Mouse (Mus musculus) small intestine, adult 2 months (tissue): ENCODE results near the gene Tmf1. TPM values are rescaled to one million over a fixed set of nuclear protein-coding genes. Genes with fewer than 3 reads are reported as not detected.

ENCODE experiments used
- H3K27ac ChIP-seq: fragments of 200-500 bp; 2 replicates; pipeline ENCODE4 v1.5.1; 2012; ENCODE audit warnings: low read depth, low read length, control low read depth, inconsistent platforms; ENCODE audit not compliant: insufficient read depth
- H3K27me3 ChIP-seq: fragments of 200-500 bp; 2 replicates; pipeline ENCODE4 v1.6.1; 2012; ENCODE audit warnings: mild to moderate bottlenecking, moderate library complexity, low read length, inconsistent platforms; ENCODE audit not compliant: control insufficient read depth, insufficient read depth
- H3K36me3 ChIP-seq: fragments of 200-500 bp; 2 replicates; pipeline ENCODE4 v1.6.1; 2012; ENCODE audit warnings: mild to moderate bottlenecking, low read length, control low read depth, inconsistent platforms; ENCODE audit not compliant: control insufficient read depth, insufficient read depth
- H3K4me1 ChIP-seq: fragments of 200-500 bp; 2 replicates; pipeline ENCODE4 v1.6.1; 2012; ENCODE audit warnings: low read length, inconsistent platforms, mixed read lengths; ENCODE audit not compliant: control insufficient read depth, insufficient read depth, insufficient read length
- H3K4me3 ChIP-seq: fragments of 200-500 bp; 2 replicates; pipeline ENCODE4 v1.5.1; 2012; ENCODE audit warnings: low read depth, mild to moderate bottlenecking, control low read depth, inconsistent platforms, low read length, moderate library complexity
- CTCF ChIP-seq: fragments of 200-500 bp; IDR thresholded peaks from 2 replicates; pipeline ENCODE4 v1.5.1; 2012; ENCODE audit warnings: low read depth, mild to moderate bottlenecking, control low read depth, inconsistent platforms, low read length, moderate library complexity, mixed read lengths; ENCODE audit not compliant: insufficient replicate concordance, insufficient read length; ENCODE audit errors: extremely low read depth
- POLR2A ChIP-seq: fragments of 200-500 bp; IDR thresholded peaks from 2 replicates; pipeline ENCODE4 v1.6.1; 2012; ENCODE audit warnings: low read depth, mild to moderate bottlenecking, control low read depth, inconsistent platforms, low read length, moderate library complexity
- WGBS: fragments of 180-500 bp; shearing (Covaris S2); methylation state at CpG from one replicate; pipeline ENCODE4 v1.1.7; 2018; 5-methylcytosine and 5-hydroxymethylcytosine counted together
- polyA plus RNA-seq: library from polyadenylated mRNA; depleted of rRNA; stranded (reverse); fragments of >200 nt; gene quantifications from 2 replicates; pipeline ENCODE4 v1.2.3, GENCODE M21; 2012

Tmf1 gene
- polyA plus RNA-seq, 1 experiment, result 2.3 TPM

- 84% methylated on average over 5 of the region's 5 CpGs for WGBS
- no peak overlapping the region for H3K4me3 ChIP-seq
- TF ChIP-seq POLR2A (no peak), CTCF (no peak)
- no peaks in the 10 kb centered on the region for H3K27me3 ChIP-seq
- H3K36me3 ChIP-seq, result peaks cover 24% of the 10 kb centered on the region
- no peaks in the 10 kb centered on the region for H3K4me1 ChIP-seq
- H3K27ac ChIP-seq, result no peak overlapping the region
Observed at GRCm38 (mm10) chr6:97132707-97133303, 46.1 kb downstream of the Tmf1 start.

DNA sequence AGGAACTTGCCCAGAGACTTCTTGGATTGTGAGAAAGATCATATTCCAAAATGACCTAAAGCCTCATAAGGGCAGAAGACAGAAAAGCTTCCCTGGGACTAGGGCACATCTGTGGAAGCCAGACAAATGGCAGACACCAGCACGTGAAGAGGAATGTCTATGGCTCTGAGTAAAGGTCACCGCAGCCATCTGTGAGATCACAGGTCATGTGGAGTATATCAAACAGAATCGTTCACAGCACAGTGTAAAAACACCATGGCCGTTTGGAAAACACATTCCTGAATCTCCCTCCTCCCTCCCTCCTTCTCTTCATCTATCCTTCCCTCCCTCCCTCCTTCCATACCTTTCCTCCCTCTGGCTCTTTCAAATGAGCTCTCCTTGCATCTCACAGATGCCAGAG is 47.1 kb downstream of the Tmf1 start:
- Histone ChIP-seq H3K4me1 (no peaks in the 10 kb centered on the region), H3K36me3 (peaks cover 24% of the 10 kb centered on the region), H3K4me3 (no peak overlapping the region), H3K27me3 (no peaks in the 10 kb centered on the region), H3K27ac (no peak overlapping the region)
- WGBS, result 35% methylated on average over 4 of the region's 4 CpGs
- TF ChIP-seq CTCF (no peak), POLR2A (no peak)

DNA sequence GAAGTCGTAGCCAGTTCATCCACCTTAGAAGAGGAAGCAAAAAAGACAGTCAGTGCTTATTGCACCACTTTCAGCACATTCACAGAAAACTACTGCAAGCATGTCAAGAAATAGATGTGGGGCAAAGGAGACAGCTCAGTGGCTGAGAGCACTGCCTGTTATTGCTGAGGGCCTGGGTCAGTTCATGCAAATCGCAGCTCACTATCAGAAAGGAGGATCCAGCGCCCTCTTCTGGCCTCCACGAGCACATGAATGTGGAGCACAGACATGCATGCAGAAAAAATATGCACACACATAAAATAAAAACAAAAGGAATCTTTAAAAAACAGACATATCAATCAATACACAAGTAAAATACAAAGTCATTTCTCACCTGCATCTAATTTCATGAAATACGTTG is 47.9 kb downstream of the Tmf1 start:
- Histone ChIP-seq H3K27me3 (no peaks in the 10 kb centered on the region), H3K4me3 (no peak overlapping the region), H3K4me1 (no peaks in the 10 kb centered on the region), H3K36me3 (peaks cover 24% of the 10 kb centered on the region), H3K27ac (no peak overlapping the region)
- TF ChIP-seq CTCF (no peak), POLR2A (no peak)
- WGBS, result 76% methylated on average over 5 of the region's 5 CpGs

GRCm38 (mm10) chr6:97124336-97125010 is 54.4 kb downstream of the Tmf1 start:
- no peaks in the 10 kb centered on the region for H3K27me3 ChIP-seq
- H3K4me3 ChIP-seq, result no peak overlapping the region
- 0 out of 2 replicates have a peak overlapping the region, but pooled peaks have one; percentile 18 for H3K27ac ChIP-seq
- peaks cover 5% of the 10 kb centered on the region; the same call in 1 of the 2 replicates for H3K36me3 ChIP-seq
- H3K4me1 ChIP-seq, result peaks cover 3% of the 10 kb centered on the region; the same call in 1 of the 2 replicates
- WGBS, result 22% methylated on average over 10 of the region's 10 CpGs
- TF ChIP-seq POLR2A, result no peak
- TF ChIP-seq CTCF, result no peak

DNA sequence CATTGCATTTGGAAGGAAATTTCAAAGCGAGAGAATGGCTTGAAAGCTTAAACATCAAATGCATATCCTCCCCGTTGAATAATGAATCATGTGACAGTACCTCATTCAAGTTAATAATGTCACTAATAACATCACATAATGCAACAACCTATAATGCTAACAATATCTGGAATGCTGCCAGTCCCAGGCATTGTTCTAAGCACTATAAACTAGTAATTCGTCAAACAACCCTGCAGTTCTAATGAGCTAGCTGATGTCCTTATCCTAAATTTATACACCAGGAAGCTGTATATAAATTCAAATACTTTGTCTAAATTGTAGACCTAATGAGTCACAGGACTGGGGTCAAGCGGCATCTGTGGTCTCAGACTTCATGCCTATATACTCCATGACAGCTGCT is 58.0 kb downstream of the Tmf1 start:
- Histone ChIP-seq H3K4me3 (no peak overlapping the region), H3K27ac (no peak overlapping the region), H3K36me3 (peaks cover 16% of the 10 kb centered on the region), H3K27me3 (no peaks in the 10 kb centered on the region), H3K4me1 (peaks cover 3% of the 10 kb centered on the region; the same call in 1 of the 2 replicates)
- 64% methylated on average over 4 of the region's 4 CpGs for WGBS
- no peak for TF ChIP-seq POLR2A
- no peak for TF ChIP-seq CTCF

GRCm38 (mm10) chr6:97118327-97118726 is 60.6 kb downstream of the Tmf1 start:
- Histone ChIP-seq H3K4me1 (no peaks in the 10 kb centered on the region), H3K27ac (no peak overlapping the region), H3K27me3 (no peaks in the 10 kb centered on the region), H3K36me3 (peaks cover 23% of the 10 kb centered on the region), H3K4me3 (no peak overlapping the region)
- WGBS, result 93% methylated on average over 3 of the region's 3 CpGs
- no peak for TF ChIP-seq CTCF
- no peak for TF ChIP-seq POLR2A

DNA sequence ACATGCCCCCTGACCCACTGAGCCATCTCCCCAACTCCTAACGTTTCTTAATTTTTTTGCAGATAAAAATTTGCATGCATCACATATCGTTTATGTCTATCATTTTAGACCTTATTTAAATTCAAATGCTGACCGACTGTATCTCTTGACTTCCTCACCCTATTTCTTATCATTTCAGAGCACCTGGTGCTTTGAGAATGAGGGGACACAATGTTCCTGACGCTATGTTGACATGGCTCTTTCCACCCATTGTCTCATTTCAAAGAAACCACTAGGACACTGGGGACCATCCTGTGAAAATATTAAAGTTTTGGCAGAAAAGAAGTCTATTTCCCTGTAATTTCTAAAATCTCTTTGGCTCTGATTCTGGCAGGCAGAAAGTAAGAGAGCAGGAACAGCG is 62.0 kb downstream of the Tmf1 start:
- H3K4me3 ChIP-seq, result no peak overlapping the region
- TF ChIP-seq POLR2A, result no peak
- TF ChIP-seq CTCF, result no peak
- H3K4me1 ChIP-seq, result no peaks in the 10 kb centered on the region
- no peaks in the 10 kb centered on the region for H3K27me3 ChIP-seq
- WGBS, result 76% methylated on average over 5 of the region's 5 CpGs
- no peak overlapping the region for H3K27ac ChIP-seq
- H3K36me3 ChIP-seq, result peaks cover 30% of the 10 kb centered on the region

GRCm38 (mm10) chr6:97114821-97115220 is 64.1 kb downstream of the Tmf1 start:
- H3K27ac ChIP-seq, result no peak overlapping the region
- WGBS, result 62% methylated on average over 3 of the region's 3 CpGs
- peaks cover 33% of the 10 kb centered on the region for H3K36me3 ChIP-seq
- H3K4me1 ChIP-seq, result no peaks in the 10 kb centered on the region
- H3K4me3 ChIP-seq, result no peak overlapping the region
- no peak for TF ChIP-seq POLR2A
- TF ChIP-seq CTCF, result no peak
- H3K27me3 ChIP-seq, result no peaks in the 10 kb centered on the region
